Mouse (Mus musculus): ENCODE measurements around the gene Ogfod2. TPM values are rescaled to one million over a fixed set of nuclear protein-coding genes. Genes with fewer than 3 reads are reported as not detected.

The Ogfod2 gene
- total and polyA plus RNA-seq, 2 experiments from 2014 or later = 19.3 to 37.6 TPM

GRCm38 (mm10) chr5:124076559-124076958 is 35.5 kb upstream of the Ogfod2 start:
- no peak overlapping the region for H3K9ac ChIP-seq (replicated peaks; ENCODE audit: low read depth, low read length)
- no peak overlapping the region for H3K4me3 ChIP-seq (ENCODE audit: low read depth, low read length)
- no peak overlapping the region for H3K27ac ChIP-seq (ENCODE audit: low read depth)
- ATAC-seq (ENCODE audit: insufficient read depth, low read depth) (no peak), DNase-seq (ENCODE audit: low spot score) (no peak)
- no peaks in the 10 kb centered on the region for H3K9me3 ChIP-seq (replicated peaks; ENCODE audit: control insufficient read depth, low read length)
- no peak overlapping the region for H3K4me2 ChIP-seq (ENCODE audit: low read depth, low read length)
- no peak for TF ChIP-seq CTCF (IDR thresholded peaks at IDR 0.05; ENCODE audit: low read depth)
- TF ChIP-seq EP300 (IDR thresholded peaks at IDR 0.05; ENCODE audit: low read depth) = no peak
- peaks cover 14% of the 10 kb centered on the region for H3K4me1 ChIP-seq (ENCODE audit: control insufficient read depth, insufficient read depth)
- no peaks in the 10 kb centered on the region for H3K36me3 ChIP-seq (replicated peaks; ENCODE audit: control insufficient read depth, insufficient read depth, low read length)
- no peaks in the 10 kb centered on the region for H3K27me3 ChIP-seq (ENCODE audit: control insufficient read depth, insufficient read depth, low read length)
- 57% methylated on average over 9 of the region's 9 CpGs for WGBS

DNA sequence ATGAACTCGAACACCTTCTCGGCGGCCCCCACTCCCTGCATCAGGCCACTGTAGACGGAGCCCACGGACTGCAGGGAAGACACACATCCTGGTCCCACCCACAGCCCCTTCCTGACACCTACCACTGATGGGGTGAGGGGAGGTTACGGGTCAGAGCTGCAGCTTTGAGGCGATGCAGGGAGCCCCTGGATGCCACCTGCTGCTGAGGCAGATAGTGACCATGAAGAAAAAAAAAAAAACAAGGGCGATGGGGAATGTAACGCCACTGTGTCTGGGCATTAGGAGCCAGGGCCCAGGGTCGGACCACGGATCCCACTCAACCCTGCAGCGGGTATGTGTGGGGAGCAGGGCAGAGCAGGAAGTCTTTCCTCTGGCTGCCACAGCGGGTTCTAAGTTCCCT is 34.9 kb upstream of the Ogfod2 start:
- H3K4me2 ChIP-seq (ENCODE audit: low read depth, low read length) = no peak overlapping the region
- H3K4me1 ChIP-seq (ENCODE audit: control insufficient read depth, insufficient read depth) = peaks cover 14% of the 10 kb centered on the region
- no peaks in the 10 kb centered on the region for H3K9me3 ChIP-seq (replicated peaks; ENCODE audit: control insufficient read depth, low read length)
- no peaks in the 10 kb centered on the region for H3K27me3 ChIP-seq (ENCODE audit: control insufficient read depth, insufficient read depth, low read length)
- TF ChIP-seq EP300 (IDR thresholded peaks at IDR 0.05; ENCODE audit: low read depth) (no peak), CTCF (IDR thresholded peaks at IDR 0.05; ENCODE audit: low read depth) (no peak)
- ATAC-seq (ENCODE audit: insufficient read depth, low read depth) = no peak
- no peak overlapping the region for H3K27ac ChIP-seq (ENCODE audit: low read depth)
- no peak overlapping the region for H3K9ac ChIP-seq (replicated peaks; ENCODE audit: low read depth, low read length)
- H3K36me3 ChIP-seq (replicated peaks; ENCODE audit: control insufficient read depth, insufficient read depth, low read length) = no peaks in the 10 kb centered on the region
- H3K4me3 ChIP-seq (ENCODE audit: low read depth, low read length) = no peak overlapping the region
- DNase-seq (ENCODE audit: low spot score) = no peak
- 85% methylated on average over 13 of the region's 13 CpGs for WGBS

DNA sequence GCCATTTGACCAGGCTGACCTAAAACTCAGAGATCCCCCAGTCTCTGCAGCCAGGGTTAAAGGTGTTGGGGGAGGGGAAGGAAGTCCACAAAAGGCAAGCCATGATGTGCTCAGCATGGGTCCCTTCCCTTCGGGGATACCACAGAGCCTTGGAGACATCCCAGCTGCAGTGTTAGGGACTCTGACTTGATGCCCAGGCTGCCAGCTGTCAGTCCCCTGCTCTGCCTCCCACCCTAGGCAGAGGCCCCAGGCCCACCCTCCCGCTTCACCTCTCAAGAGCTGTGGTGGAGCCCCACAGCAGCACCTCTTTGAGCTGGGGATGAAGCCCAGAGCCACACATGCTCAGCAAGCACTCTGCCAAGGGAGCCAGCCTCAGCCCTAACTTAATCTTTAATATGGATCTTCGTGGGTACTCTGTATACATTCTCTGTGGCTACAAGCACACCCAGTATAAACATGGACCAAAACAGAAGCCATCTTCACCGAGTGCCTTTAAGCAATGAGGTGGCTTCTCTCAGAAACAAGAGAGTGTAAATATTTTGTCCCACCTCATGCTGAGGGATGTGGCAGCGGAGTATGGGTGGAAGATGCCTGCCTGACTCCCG is 34.1 kb upstream of the Ogfod2 start:
- DNase-seq (ENCODE audit: low spot score) = no peak
- Histone ChIP-seq H3K27me3 (ENCODE audit: control insufficient read depth, insufficient read depth, low read length) (no peaks in the 10 kb centered on the region), H3K27ac (ENCODE audit: low read depth) (no peak overlapping the region; the same call in 1 of the 2 replicates), H3K4me2 (ENCODE audit: low read depth, low read length) (no peak overlapping the region), H3K9ac (replicated peaks; ENCODE audit: low read depth, low read length) (no peak overlapping the region), H3K36me3 (replicated peaks; ENCODE audit: control insufficient read depth, insufficient read depth, low read length) (no peaks in the 10 kb centered on the region), H3K4me3 (ENCODE audit: low read depth, low read length) (no peak overlapping the region), H3K9me3 (replicated peaks; ENCODE audit: control insufficient read depth, low read length) (no peaks in the 10 kb centered on the region), H3K4me1 (ENCODE audit: control insufficient read depth, insufficient read depth) (peaks cover 14% of the 10 kb centered on the region)
- TF ChIP-seq EP300 (IDR thresholded peaks at IDR 0.05; ENCODE audit: low read depth) (no peak), CTCF (IDR thresholded peaks at IDR 0.05; ENCODE audit: low read depth) (no peak)
- 78% methylated on average over 6 of the region's 6 CpGs for WGBS
- ATAC-seq (ENCODE audit: insufficient read depth, low read depth) = no peak

GRCm38 (mm10) chr5:124078794-124079416 is 33.2 kb upstream of the Ogfod2 start:
- Histone ChIP-seq H3K36me3 (replicated peaks; ENCODE audit: control insufficient read depth, insufficient read depth, low read length) (no peaks in the 10 kb centered on the region), H3K4me2 (ENCODE audit: low read depth, low read length) (peak overlapping the region; percentile 6; the same call in 1 of the 2 replicates), H3K27me3 (ENCODE audit: control insufficient read depth, insufficient read depth, low read length) (no peaks in the 10 kb centered on the region), H3K27ac (ENCODE audit: low read depth) (peak overlapping the region; percentile 27; the same call in 1 of the 2 replicates), H3K9ac (replicated peaks; ENCODE audit: low read depth, low read length) (no peak overlapping the region; the same call in 1 of the 2 replicates), H3K4me1 (ENCODE audit: control insufficient read depth, insufficient read depth) (peaks cover 8% of the 10 kb centered on the region), H3K9me3 (replicated peaks; ENCODE audit: control insufficient read depth, low read length) (no peaks in the 10 kb centered on the region), H3K4me3 (ENCODE audit: low read depth, low read length) (no peak overlapping the region)
- TF ChIP-seq EP300 (IDR thresholded peaks at IDR 0.05; ENCODE audit: low read depth) (no peak), CTCF (IDR thresholded peaks at IDR 0.05; ENCODE audit: low read depth) (no peak)
- ATAC-seq (ENCODE audit: insufficient read depth, low read depth) = 0 out of 2 replicates have a peak, but pooled peaks have one; percentile 21
- 63% methylated on average over 9 of the region's 9 CpGs for WGBS
- DNase-seq (ENCODE audit: low spot score) = no peak

GRCm38 (mm10) chr5:124079880-124080279 is 32.2 kb upstream of the Ogfod2 start:
- no peaks in the 10 kb centered on the region for H3K36me3 ChIP-seq (replicated peaks; ENCODE audit: control insufficient read depth, insufficient read depth, low read length)
- no peak overlapping the region for H3K9ac ChIP-seq (replicated peaks; ENCODE audit: low read depth, low read length)
- no peaks in the 10 kb centered on the region for H3K27me3 ChIP-seq (ENCODE audit: control insufficient read depth, insufficient read depth, low read length)
- no peak overlapping the region; the same call in 1 of the 2 replicates for H3K4me2 ChIP-seq (ENCODE audit: low read depth, low read length)
- peaks cover 8% of the 10 kb centered on the region for H3K4me1 ChIP-seq (ENCODE audit: control insufficient read depth, insufficient read depth)
- ATAC-seq (ENCODE audit: insufficient read depth, low read depth) (no peak), DNase-seq (ENCODE audit: low spot score) (no peak)
- no peak for TF ChIP-seq CTCF (IDR thresholded peaks at IDR 0.05; ENCODE audit: low read depth)
- TF ChIP-seq EP300 (IDR thresholded peaks at IDR 0.05; ENCODE audit: low read depth) = no peak
- no peaks in the 10 kb centered on the region for H3K9me3 ChIP-seq (replicated peaks; ENCODE audit: control insufficient read depth, low read length)
- H3K4me3 ChIP-seq (ENCODE audit: low read depth, low read length) = no peak overlapping the region
- WGBS = 88% methylated on average over 17 of the region's 17 CpGs
- H3K27ac ChIP-seq (ENCODE audit: low read depth) = no peak overlapping the region; the same call in 1 of the 2 replicates
